Comparison of ENCODE assay signal across 22 mouse cellular contexts in the genomic region with DNA sequence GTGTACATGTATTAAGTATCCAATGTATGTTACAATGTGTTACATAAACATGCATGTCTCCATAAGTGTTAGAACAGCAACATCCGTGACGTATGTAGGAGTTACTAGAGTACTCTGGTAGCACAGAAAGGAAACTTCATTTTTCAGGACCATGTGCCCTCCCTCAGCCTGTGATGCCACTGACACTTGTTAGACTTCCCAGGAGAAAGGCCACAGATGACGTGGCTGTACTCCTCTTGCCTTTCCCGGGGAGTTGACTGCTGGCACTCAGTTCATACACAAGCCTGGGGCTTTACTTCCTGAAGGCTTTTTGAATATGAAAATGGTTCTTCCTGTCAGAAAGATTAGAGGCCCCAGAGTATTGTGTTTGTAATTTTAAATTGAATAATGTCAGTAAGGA. TPM values are rescaled to one million over a fixed set of nuclear protein-coding genes. Genes with fewer than 3 reads are reported as not detected.
DNase-seq lines count a peak whose midpoint lies in the region; ATAC-seq and TF ChIP-seq lines count a peak whose summit lies in the region.
"Had no signal": no experiment of that assay in that cellular context is flagged by ENCODE, and none has a peak within 500 bp of the region (broad histone marks: within the 10 kb centered on the region; RNA-seq: fewer than 3 reads in every experiment).

No protein-coding gene starts in this region.

- no peak overlapping the region for H3K9ac ChIP-seq in heart, embryonic 12.5 days
- no peak overlapping the region for H3K9ac ChIP-seq in intestine, postnatal 0 days (ENCODE audit: low read depth, low read length)
- H3K9ac ChIP-seq: embryonic facial prominence, embryonic 15.5 days; forebrain, embryonic 13.5 days; liver, embryonic 14.5 days; lung, embryonic 14.5 days; stomach, embryonic 15.5 days had no signal

- DNase-seq in heart, postnatal 10 days: peak; percentile 9 to 12
- no peak for DNase-seq in left cerebral cortex, postnatal 14 days (ENCODE audit: low spot score in 2 of 2)
- DNase-seq: cerebellum, postnatal 14 days; gastrocnemius, postnatal 10 days; kidney, adult 9 months; kidney, postnatal 10 days; left cerebral cortex, postnatal 4 days; lung, embryonic 14.5 days; right cerebral cortex, postnatal 25 days had no signal

- peaks cover 5% of the 10 kb centered on the region for H3K4me1 ChIP-seq in heart, embryonic 12.5 days (replicated peaks)
- H3K4me1 ChIP-seq in megakaryocyte, embryonic 14.5 days: peaks cover 32% of the 10 kb centered on the region
- H3K4me1 ChIP-seq in intestine, postnatal 0 days (replicated peaks; ENCODE audit: control insufficient read depth, insufficient read depth, low read length): no peaks in the 10 kb centered on the region
- H3K4me1 ChIP-seq: embryonic facial prominence, embryonic 10.5 days; embryonic facial prominence, embryonic 15.5 days; stomach, embryonic 15.5 days had no signal

- 85% methylated on average over 4 of the region's 4 CpGs for WGBS in heart, embryonic 12.5 days
- 55% methylated on average over 4 of the region's 4 CpGs for WGBS in intestine, postnatal 0 days

- no peak for TF ChIP-seq CTCF in intestine, postnatal 0 days (IDR thresholded peaks at IDR 0.05; ENCODE audit: low read depth)

- H3K4me2 ChIP-seq in heart, embryonic 12.5 days: no peak overlapping the region
- H3K4me2 ChIP-seq in intestine, postnatal 0 days (replicated peaks; ENCODE audit: low read depth): no peak overlapping the region
- H3K4me2 ChIP-seq: embryonic facial prominence, embryonic 15.5 days; forebrain, embryonic 13.5 days; lung, embryonic 14.5 days; midbrain, embryonic 11.5 days; stomach, embryonic 15.5 days had no signal

- peaks cover 25% of the 10 kb centered on the region for H3K36me3 ChIP-seq in heart, embryonic 12.5 days
- peaks cover 70% of the 10 kb centered on the region for H3K36me3 ChIP-seq in megakaryocyte, embryonic 14.5 days (replicated peaks; ENCODE audit: low read length)
- H3K36me3 ChIP-seq in intestine, postnatal 0 days (ENCODE audit: control insufficient read depth, insufficient read depth): peaks cover 21% of the 10 kb centered on the region

- no peak for ATAC-seq in heart, embryonic 12.5 days (ENCODE audit: insufficient number of reproducible peaks, low FRiP score)
- no peak for ATAC-seq in megakaryocyte, adult 5-6 weeks (ENCODE audit: poor library complexity, severe bottlenecking)
- peak; percentile 53; the same call in 1 of the 2 replicates for ATAC-seq in intestine, postnatal 0 days
- ATAC-seq: forebrain, embryonic 13.5 days; hindbrain, embryonic 16.5 days; midbrain, embryonic 16.5 days had no signal

- intact Hi-C loops in heart, postnatal 10 days (cut with DNase I): no loop called here
- intact Hi-C loops in left cerebral cortex, postnatal 14 days (cut with DNase I): no loop called here

- no peak overlapping the region for H3K4me3 ChIP-seq in heart, embryonic 12.5 days
- H3K4me3 ChIP-seq in megakaryocyte, embryonic 14.5 days (replicated peaks): peak overlapping the region; percentile 53
- no peak overlapping the region for H3K4me3 ChIP-seq in intestine, postnatal 0 days (ENCODE audit: low read depth, low read length)
- H3K4me3 ChIP-seq: embryonic facial prominence, embryonic 10.5 days; embryonic facial prominence, embryonic 15.5 days; forebrain, embryonic 13.5 days; stomach, embryonic 15.5 days had no signal

- H3K27me3 ChIP-seq in heart, embryonic 12.5 days (replicated peaks): no peaks in the 10 kb centered on the region
- no peaks in the 10 kb centered on the region for H3K27me3 ChIP-seq in megakaryocyte, embryonic 14.5 days (replicated peaks)
- H3K27me3 ChIP-seq in intestine, postnatal 0 days (replicated peaks; ENCODE audit: control insufficient read depth, insufficient read depth, low read length): no peaks in the 10 kb centered on the region
- H3K27me3 ChIP-seq: CH12.LX; embryonic facial prominence, embryonic 15.5 days; forebrain, embryonic 13.5 days; stomach, embryonic 15.5 days had no signal

- no peaks in the 10 kb centered on the region for H3K9me3 ChIP-seq in heart, embryonic 12.5 days (replicated peaks)
- H3K9me3 ChIP-seq in megakaryocyte, embryonic 14.5 days: no peaks in the 10 kb centered on the region
- H3K9me3 ChIP-seq in intestine, postnatal 0 days (ENCODE audit: control insufficient read depth): no peaks in the 10 kb centered on the region
- H3K9me3 ChIP-seq: embryonic facial prominence, embryonic 10.5 days; embryonic facial prominence, embryonic 15.5 days; forebrain, embryonic 13.5 days; stomach, embryonic 15.5 days had no signal

- no peak overlapping the region for H3K27ac ChIP-seq in heart, embryonic 12.5 days (ENCODE audit: poor library complexity, severe bottlenecking)
- no peak overlapping the region for H3K27ac ChIP-seq in intestine, postnatal 0 days (ENCODE audit: low read depth, low read length)
- H3K27ac ChIP-seq: embryonic facial prominence, embryonic 10.5 days; embryonic facial prominence, embryonic 15.5 days; forebrain, embryonic 13.5 days; liver, embryonic 14.5 days; stomach, embryonic 15.5 days had no signal

RNA-seq across cellular contexts. Expression of a gene that starts 10.4 kb away (rescaled TPM):
- 10 to 100 TPM; 30.1 to 32.7 TPM for total RNA-seq in heart, postnatal 10 days (2021)
- polyA plus RNA-seq in heart, embryonic 12.5 days (2016; fragmentation: Nextera tagmentation; extraction: Ambion mirVana): 20.7 and 21.6 TPM in 2 replicates
- 7.3 and 27.6 TPM in 2 replicates for polyA plus RNA-seq in megakaryocyte, embryonic 14.5 days (2012; ENCODE audit: insufficient read depth, low replicate concordance)
- total RNA-seq in megakaryocyte, adult 5-6 weeks (2015): 14.6 and 17.5 TPM in 2 replicates
- 16.4 and 18.5 TPM in 2 replicates for total RNA-seq in megakaryocyte, adult 5-6 weeks (2017)
- 44.2 and 45.3 TPM in 2 replicates for polyA plus RNA-seq in intestine, postnatal 0 days (2015; fragmentation: Nextera tagmentation; extraction: Ambion mirVana)
- 10 to 100 TPM; 52.2 to 53.5 TPM for total RNA-seq in left cerebral cortex, postnatal 14 days (2021)

RNA-seq across cellular contexts. Expression of a gene that starts 39.5 kb away (rescaled TPM):
- total RNA-seq in heart, postnatal 10 days (2021): 10 to 100 TPM; 62.8 to 67.7 TPM
- polyA plus RNA-seq in heart, embryonic 12.5 days (2016; fragmentation: Nextera tagmentation; extraction: Ambion mirVana): 63.2 and 63.8 TPM in 2 replicates
- 7.6 and 33.8 TPM in 2 replicates for polyA plus RNA-seq in megakaryocyte, embryonic 14.5 days (2012; ENCODE audit: insufficient read depth, low replicate concordance)
- total RNA-seq in megakaryocyte, adult 5-6 weeks (2015): 45.7 and 54.8 TPM in 2 replicates
- 172 and 215 TPM in 2 replicates for total RNA-seq in megakaryocyte, adult 5-6 weeks (2017)
- 109 and 111 TPM in 2 replicates for polyA plus RNA-seq in intestine, postnatal 0 days (2015; fragmentation: Nextera tagmentation; extraction: Ambion mirVana)
- total RNA-seq in left cerebral cortex, postnatal 14 days (2021): 10 to 100 TPM; 77.6 to 83.3 TPM

Comparison
In these comparisons a context has a peak if more than half of its experiments do, and no peak if none do; other contexts are left out.
1. DNase-seq: peak in heart, postnatal 10 days (2 of 2); none in left cerebral cortex, postnatal 14 days (0 of 2).